Mouse (Mus musculus) left cerebral cortex, adult 6 months (tissue): ENCODE results near the gene Slamf6. TPM values are rescaled to one million over a fixed set of nuclear protein-coding genes. Genes with fewer than 3 reads are reported as not detected.

ENCODE experiments used
- long read RNA-seq, 2 experiments: library from polyadenylated mRNA; unstranded; transcript quantifications; one replicate each; pipeline ENCODE4 v2.0.0; 2019 to 2020
- polyA plus RNA-seq: library from polyadenylated mRNA; unstranded; fragments of <200 nt; fragmentation: Nextera tagmentation; gene quantifications from 2 replicates; pipeline ENCODE4 v1.2.3, GENCODE M21; 2021

Slamf6 gene
- polyA plus RNA-seq, result 0.21 and 0.29 TPM in 2 replicates
- long read RNA-seq, experiment 1, partial matches to known transcripts, result 0 of 1 reads
- long read RNA-seq, experiment 1, other reads (novel, unspliced or antisense), result 1 of 1 reads
- long read RNA-seq, experiment 2, result 0 reads

DNA sequence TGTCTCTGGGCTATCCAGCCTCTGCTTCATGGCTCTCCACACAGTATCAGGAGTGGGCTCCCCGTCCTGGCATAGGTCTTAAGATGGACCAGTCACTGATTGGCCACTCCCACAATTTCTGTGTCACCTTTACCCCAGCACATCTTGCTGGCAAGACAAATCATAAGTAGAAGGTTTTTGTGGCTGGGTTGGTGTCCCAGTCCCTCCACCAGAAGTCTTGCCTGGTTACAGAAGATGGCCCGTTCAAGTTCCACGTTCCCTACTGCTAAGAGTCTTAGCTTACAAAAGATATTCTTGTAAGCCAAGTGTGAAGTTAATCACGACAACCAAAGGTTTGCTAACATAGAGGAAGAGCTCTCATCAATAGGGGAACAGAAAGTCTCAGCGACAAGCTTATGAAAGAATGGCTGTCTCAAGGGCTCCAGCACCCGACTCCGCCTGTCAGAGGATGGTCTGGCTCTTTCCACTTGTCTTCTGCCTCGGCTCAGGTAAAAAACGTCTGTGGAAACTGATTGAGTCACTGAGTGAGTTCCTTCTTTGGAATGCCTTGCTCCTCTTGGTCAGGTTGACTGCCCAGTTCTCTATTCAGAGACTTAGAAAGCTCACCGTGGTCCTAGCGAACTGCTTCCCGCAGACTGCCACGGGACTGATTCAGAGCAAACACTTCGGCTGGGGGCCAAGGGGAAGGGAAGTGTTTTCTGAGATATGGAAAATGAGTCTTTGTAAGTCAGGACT lies at the start of gene Slamf6:
Slamf6 (plus strand) TSS at position 211 of the 735 bp plus-strand sequence.

GRCm38 (mm10) chr1:171895364-171895763 lies 22.0 kb upstream of the Slamf6 start, which contains the start of gene Gm10521:
Gene Gm10521 (plus strand): TSS chr1:171895664.

Other genes with a start within 250 kb of the Slamf6 start
- gene Cd48, start 235.5 kb upstream of the Slamf6 start, polyA plus RNA-seq, result 2.1 and 2.4 TPM in 2 replicates
- gene Slamf1, start 150.4 kb upstream of the Slamf6 start, polyA plus RNA-seq, result 0.11 and 0.39 TPM in 2 replicates
- gene Cd84, start 77.8 kb upstream of the Slamf6 start, polyA plus RNA-seq, result 2.1 and 2.4 TPM in 2 replicates
- not detected in 2 replicates for gene Gm10521, start 21.9 kb upstream of the Slamf6 start, polyA plus RNA-seq
- gene Vangl2, start 110.9 kb downstream of the Slamf6 start, polyA plus RNA-seq, result 7.4 and 9.8 TPM in 2 replicates
- gene Nhlh1, start 140.1 kb downstream of the Slamf6 start, polyA plus RNA-seq, result 0.28 and 0.29 TPM in 2 replicates
- 79.3 and 98.3 TPM in 2 replicates for gene Copa, start 165.0 kb downstream of the Slamf6 start, polyA plus RNA-seq
- 34.1 and 40.6 TPM in 2 replicates for gene Ncstn, start 165.3 kb downstream of the Slamf6 start, polyA plus RNA-seq
- gene Pex19, start 209.2 kb downstream of the Slamf6 start, polyA plus RNA-seq, result 92.8 and 102 TPM in 2 replicates
- 53.6 and 58.6 TPM in 2 replicates for gene Dcaf8, start 230.6 kb downstream of the Slamf6 start, polyA plus RNA-seq